Mouse (Mus musculus) MEL (cell line): Measurements from ENCODE around the gene Vac14. TPM values are rescaled to one million over a fixed set of nuclear protein-coding genes. Genes with fewer than 3 reads are reported as not detected.

Experiments used
- DNase-seq: peaks from one replicate; pipeline ENCODE4 v3.0.0; 2011; ENCODE audit warnings: low read depth, low spot score
- H3K27ac ChIP-seq: 2 replicates; pipeline ENCODE4 v1.5.1; 2012; ENCODE audit warnings: low read depth, mild to moderate bottlenecking, control low read depth, low read length, moderate library complexity; ENCODE audit not compliant: control insufficient read depth
- H3K27me3 ChIP-seq, 2 experiments: fragments of 150-350 bp in 1 of 2; sonication (generic) in 1 of 2; 2 replicates each; pipeline ENCODE4 v1.6.1; 2012; ENCODE audit warnings: low read length in 2 of 2, mild to moderate bottlenecking in 2 of 2, improper control_type of control experiment in 1 of 2, moderate library complexity in 1 of 2; ENCODE audit not compliant: insufficient read depth in 2 of 2, control insufficient read depth in 1 of 2
- H3K36me3 ChIP-seq, 2 experiments: 2 replicates each; pipeline ENCODE4 v1.6.1; 2012 to 2014; ENCODE audit warnings: low read length in 2 of 2, improper control_type of control experiment in 1 of 2, inconsistent platforms in 1 of 2, mild to moderate bottlenecking in 1 of 2; ENCODE audit not compliant: insufficient read depth in 2 of 2, control insufficient read depth in 1 of 2
- H3K4me1 ChIP-seq, 2 experiments: fragments of 150-350 bp in 1 of 2; sonication (generic) in 1 of 2; 2 replicates each; pipeline ENCODE4 v1.6.1; 2012; ENCODE audit warnings: low read length in 2 of 2, improper control_type of control experiment in 1 of 2, mild to moderate bottlenecking in 1 of 2; ENCODE audit not compliant: insufficient read depth in 2 of 2, control insufficient read depth in 1 of 2
- H3K4me3 ChIP-seq, 2 experiments: fragments of 150-350 bp in 1 of 2; sonication (generic) in 1 of 2; 2 replicates each; pipeline ENCODE4 v1.5.1; 2012; ENCODE audit warnings: low read depth in 2 of 2, low read length in 2 of 2, mild to moderate bottlenecking in 2 of 2, moderate library complexity in 2 of 2, control low read depth in 1 of 2, improper control_type of control experiment in 1 of 2; ENCODE audit not compliant: control insufficient read depth in 1 of 2, insufficient read depth in 1 of 2
- H3K79me2 ChIP-seq: 2 replicates; pipeline ENCODE4 v1.6.1; 2012; ENCODE audit warnings: mild to moderate bottlenecking, low read length, moderate library complexity; ENCODE audit not compliant: control insufficient read depth, poor library complexity, insufficient read depth
- H3K9ac ChIP-seq: 2 replicates; pipeline ENCODE4 v1.6.1; 2012; ENCODE audit warnings: low read depth, mild to moderate bottlenecking, control low read depth, low read length, moderate library complexity; ENCODE audit not compliant: control insufficient read depth, poor library complexity, severe bottlenecking
- H3K9me3 ChIP-seq: fragments of 150-350 bp; sonication (generic); replicated peaks from 2 replicates; pipeline ENCODE4 v1.6.1; 2012; ENCODE audit warnings: mild to moderate bottlenecking, low read length, improper control_type of control experiment, moderate library complexity; ENCODE audit not compliant: insufficient read depth
- BHLHE40 ChIP-seq: IDR thresholded peaks from 2 replicates; pipeline ENCODE4 v1.6.1; 2012; ENCODE audit warnings: low read depth, mild to moderate bottlenecking, inconsistent platforms, low read length, improper control_type of control experiment, borderline replicate concordance
- CHD1 ChIP-seq: IDR thresholded peaks from 2 replicates; pipeline ENCODE4 v1.6.1; 2012; ENCODE audit warnings: low read depth, mild to moderate bottlenecking, inconsistent platforms, low read length, improper control_type of control experiment
- CHD2 ChIP-seq: IDR thresholded peaks from 2 replicates; pipeline ENCODE4 v1.6.1; 2011; ENCODE audit warnings: low read length, improper control_type of control experiment
- CTCF ChIP-seq, 3 experiments: IDR thresholded peaks in 2 of 3; conservative IDR thresholded peaks in 1 of 3; 2 replicates each; pipeline ENCODE4 v1.5.1; 2011 to 2012; ENCODE audit warnings: low read length in 3 of 3, low read depth in 2 of 3, mild to moderate bottlenecking in 2 of 3, improper control_type of control experiment in 1 of 3, inconsistent platforms in 1 of 3, mixed read lengths in 1 of 3, moderate library complexity in 1 of 3; ENCODE audit not compliant: control insufficient read depth in 1 of 3, insufficient read depth in 1 of 3, poor library complexity in 1 of 3, severe bottlenecking in 1 of 3
- E2F4 ChIP-seq: IDR thresholded peaks from 2 replicates; pipeline ENCODE4 v1.6.1; 2011; ENCODE audit warnings: low read depth, low read length, improper control_type of control experiment, borderline replicate concordance
- ELF1 ChIP-seq: IDR thresholded peaks from 2 replicates; pipeline ENCODE4 v1.6.1; 2014; ENCODE audit warnings: low read depth, mild to moderate bottlenecking, inconsistent platforms, low read length, improper control_type of control experiment, moderate library complexity
- EP300 ChIP-seq, 2 experiments: IDR thresholded peaks; 2 replicates each; pipeline ENCODE4 v1.6.1; 2011; ENCODE audit warnings: improper control_type of control experiment in 2 of 2, low read length in 2 of 2, low read depth in 1 of 2, mild to moderate bottlenecking in 1 of 2
- ETS1 ChIP-seq: IDR thresholded peaks from 2 replicates; pipeline ENCODE4 v1.6.1; 2012; ENCODE audit warnings: low read depth, mild to moderate bottlenecking, inconsistent platforms, low read length, improper control_type of control experiment, moderate library complexity
- GABPA ChIP-seq: IDR thresholded peaks from 2 replicates; pipeline ENCODE4 v1.6.1; 2012; ENCODE audit warnings: low read depth, mild to moderate bottlenecking, inconsistent platforms, low read length, improper control_type of control experiment, moderate library complexity
- GATA1 ChIP-seq: IDR thresholded peaks from 2 replicates; pipeline ENCODE4 v1.6.1; 2011; ENCODE audit warnings: low read depth, low read length, improper control_type of control experiment
- HCFC1 ChIP-seq: IDR thresholded peaks from 2 replicates; pipeline ENCODE4 v1.6.1; 2012; ENCODE audit warnings: low read depth, mild to moderate bottlenecking, inconsistent platforms, low read length, improper control_type of control experiment, moderate library complexity
- JUND ChIP-seq: IDR thresholded peaks from 2 replicates; pipeline ENCODE4 v1.6.1; 2011; ENCODE audit warnings: low read depth, mild to moderate bottlenecking, improper control_type of control experiment, low read length
- KAT2A ChIP-seq: conservative IDR thresholded peaks from 2 replicates; pipeline ENCODE4 v1.6.1; 2012; ENCODE audit warnings: low read depth, low read length, improper control_type of control experiment, inconsistent platforms
- MAX ChIP-seq: IDR thresholded peaks from 2 replicates; pipeline ENCODE4 v1.6.1; 2011; ENCODE audit warnings: low read length, improper control_type of control experiment
- MAZ ChIP-seq: IDR thresholded peaks from 2 replicates; pipeline ENCODE4 v1.6.1; 2012; ENCODE audit warnings: low read depth, mild to moderate bottlenecking, inconsistent platforms, low read length, improper control_type of control experiment
- MEF2A ChIP-seq: IDR thresholded peaks from 2 replicates; pipeline ENCODE4 v1.6.1; 2014; ENCODE audit warnings: low read depth, mild to moderate bottlenecking, inconsistent platforms, low read length, improper control_type of control experiment; ENCODE audit not compliant: poor library complexity, insufficient replicate concordance, severe bottlenecking; ENCODE audit errors: extremely low read depth
- MXI1 ChIP-seq: IDR thresholded peaks from 2 replicates; pipeline ENCODE4 v1.6.1; 2011; ENCODE audit warnings: mild to moderate bottlenecking, low read depth, low read length, improper control_type of control experiment
- MYB ChIP-seq: IDR thresholded peaks from 2 replicates; pipeline ENCODE4 v1.6.1; 2011; ENCODE audit warnings: mild to moderate bottlenecking, low read depth, low read length, improper control_type of control experiment
- MYC ChIP-seq: IDR thresholded peaks from 2 replicates; pipeline ENCODE4 v1.6.1; 2011; ENCODE audit warnings: low read depth, mild to moderate bottlenecking, low read length, improper control_type of control experiment, moderate library complexity
- NELFE ChIP-seq: IDR thresholded peaks from 2 replicates; pipeline ENCODE4 v1.6.1; 2011; ENCODE audit warnings: low read depth, low read length, improper control_type of control experiment
- NRF1 ChIP-seq: IDR thresholded peaks from 2 replicates; pipeline ENCODE4 v1.6.1; 2014; ENCODE audit warnings: low read depth, mild to moderate bottlenecking, inconsistent platforms, low read length, improper control_type of control experiment, moderate library complexity; ENCODE audit not compliant: poor library complexity, insufficient read depth, severe bottlenecking
- POLR2AphosphoS2 ChIP-seq: IDR thresholded peaks from 2 replicates; pipeline ENCODE4 v1.6.1; 2011; ENCODE audit warnings: low read length, improper control_type of control experiment
- POLR2AphosphoS5 ChIP-seq: IDR thresholded peaks from 2 replicates; pipeline ENCODE4 v1.6.1; 2012; ENCODE audit warnings: low read depth, borderline replicate concordance, mild to moderate bottlenecking, inconsistent platforms, low read length, moderate library complexity, mixed read lengths
- RAD21 ChIP-seq: IDR thresholded peaks from 2 replicates; pipeline ENCODE4 v1.6.1; 2011; ENCODE audit warnings: mild to moderate bottlenecking, low read depth, low read length, improper control_type of control experiment
- RCOR1 ChIP-seq: IDR thresholded peaks from 2 replicates; pipeline ENCODE4 v1.6.1; 2012; ENCODE audit warnings: low read depth, mild to moderate bottlenecking, inconsistent platforms, low read length, improper control_type of control experiment
- SIN3A ChIP-seq: IDR thresholded peaks from 2 replicates; pipeline ENCODE4 v1.6.1; 2012; ENCODE audit warnings: low read length, improper control_type of control experiment, inconsistent platforms
- TBP ChIP-seq: IDR thresholded peaks from 2 replicates; pipeline ENCODE4 v1.8.0; 2011; ENCODE audit warnings: low read depth, low read length, improper control_type of control experiment
- TCF12 ChIP-seq: IDR thresholded peaks from 2 replicates; pipeline ENCODE4 v1.6.1; 2014; ENCODE audit warnings: low read depth, mild to moderate bottlenecking, inconsistent platforms, low read length, improper control_type of control experiment, moderate library complexity
- UBTF ChIP-seq: IDR thresholded peaks from 2 replicates; pipeline ENCODE4 v1.6.1; 2012; ENCODE audit warnings: low read depth, mild to moderate bottlenecking, inconsistent platforms, low read length, improper control_type of control experiment, moderate library complexity, borderline replicate concordance; ENCODE audit not compliant: insufficient read depth
- USF1 ChIP-seq: IDR thresholded peaks from 2 replicates; pipeline ENCODE4 v1.6.1; 2014; ENCODE audit warnings: low read depth, mild to moderate bottlenecking, inconsistent platforms, low read length, improper control_type of control experiment, moderate library complexity
- USF2 ChIP-seq, 2 experiments: IDR thresholded peaks; 2 replicates each; pipeline ENCODE4 v1.6.1; 2011 to 2012; ENCODE audit warnings: improper control_type of control experiment in 2 of 2, low read length in 2 of 2, borderline replicate concordance in 1 of 2, inconsistent platforms in 1 of 2, low read depth in 1 of 2, mild to moderate bottlenecking in 1 of 2; ENCODE audit not compliant: insufficient read depth in 1 of 2
- ZC3H11A ChIP-seq: IDR thresholded peaks from 2 replicates; pipeline ENCODE4 v1.6.1; 2012; ENCODE audit warnings: low read depth, mild to moderate bottlenecking, inconsistent platforms, low read length, improper control_type of control experiment
- ZKSCAN1 ChIP-seq: IDR thresholded peaks from 2 replicates; pipeline ENCODE4 v1.6.1; 2012; ENCODE audit warnings: low read depth, mild to moderate bottlenecking, inconsistent platforms, low read length, improper control_type of control experiment, moderate library complexity
- ZMIZ1 ChIP-seq: IDR thresholded peaks from 2 replicates; pipeline ENCODE4 v1.6.1; 2012; ENCODE audit warnings: low read depth, mild to moderate bottlenecking, inconsistent platforms, low read length, improper control_type of control experiment, moderate library complexity
- polyA plus RNA-seq, 2 experiments: library from polyadenylated mRNA; stranded (reverse) in 1 of 2; unstranded in 1 of 2; fragments of >175 nt in 1 of 2; fragments of >200 nt in 1 of 2; gene quantifications; 2 replicates each; pipeline versions ENCODE4 v1.2.1 to v1.2.4; 2012; ENCODE audit warnings: low replicate concordance in 2 of 2, low read depth in 1 of 2; ENCODE audit not compliant: insufficient read length in 2 of 2, insufficient read depth in 1 of 2, missing spikeins in 1 of 2
- total RNA-seq: library from RNA; depleted of rRNA; stranded (reverse); fragments of 300-350 nt; gene quantifications from 2 replicates; pipeline ENCODE4 v1.2.3, GENCODE M21; 2012

Gene Vac14
- total and polyA plus RNA-seq, 3 experiments, result 31.7 to 86.0 TPM; not detected in 1

DNA sequence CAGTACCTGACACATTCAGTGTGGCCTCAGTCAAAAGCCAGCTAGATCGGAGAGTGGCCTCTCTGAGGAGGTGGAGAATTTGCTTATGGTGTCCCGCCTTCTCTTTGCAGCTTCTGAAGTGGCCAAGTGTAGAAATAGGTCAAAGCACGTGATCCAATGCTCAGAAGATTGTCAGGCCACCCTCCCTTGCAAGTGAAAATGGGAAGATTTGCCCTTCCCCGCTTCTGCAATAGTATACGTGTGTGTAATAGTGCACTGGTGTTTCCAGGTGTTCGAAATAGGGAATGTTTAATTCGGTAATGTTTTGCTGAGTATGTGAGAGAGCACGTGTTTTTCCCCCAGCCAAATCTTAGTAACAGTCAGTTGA is 806 bp downstream of the Vac14 start:
- peak overlapping the region; percentile 75 to 84 for H3K4me3 ChIP-seq
- H3K36me3 ChIP-seq, result peaks cover 0 to 21% of the 10 kb centered on the region in 2 experiments; a peak in 3 of 4 replicates
- no peaks in the 10 kb centered on the region; a peak in 1 of 4 replicates for H3K27me3 ChIP-seq
- peaks cover 53% of the 10 kb centered on the region for H3K79me2 ChIP-seq
- H3K9ac ChIP-seq, result peak overlapping the region; percentile 79
- H3K9me3 ChIP-seq, result no peaks in the 10 kb centered on the region
- peak overlapping the region; percentile 36 for H3K27ac ChIP-seq
- H3K4me1 ChIP-seq, result peaks cover 0 to 22% of the 10 kb centered on the region in 2 experiments; a peak in 3 of 4 replicates
- TF ChIP-seq CTCF (IDR thresholded peaks at IDR 0.05 in 2 of 3, conservative IDR thresholded peaks at IDR 0.05 in 1 of 3; ENCODE audit: control insufficient read depth in 1 of 3, insufficient read depth in 1 of 3, low read depth in 2 of 3, low read length in 3 of 3, poor library complexity in 1 of 3, severe bottlenecking in 1 of 3) (no peak), SIN3A (no peak; the same call in 1 of the 2 replicates), JUND (no peak), MYB (no peak), BHLHE40 (peak; percentile 66; the same call in 1 of the 2 replicates), UBTF (no peak), EP300 (IDR thresholded peaks at IDR 0.05; ENCODE audit: low read depth in 1 of 2, low read length in 2 of 2) (no peak), POLR2AphosphoS5 (no peak), ZC3H11A (no peak), NELFE (no peak), MXI1 (peak; percentile 83; the same call in 1 of the 2 replicates), TCF12 (no peak), USF2 (IDR thresholded peaks at IDR 0.05; ENCODE audit: borderline replicate concordance in 1 of 2, insufficient read depth in 1 of 2, low read depth in 1 of 2, low read length in 2 of 2) (no peak), RAD21 (no peak), MEF2A (no peak), GATA1 (no peak), MAX (peak; percentile 91), ZKSCAN1 (no peak), MYC (peak; percentile 91), HCFC1 (no peak), USF1 (peak; percentile 84), CHD1 (no peak), ETS1 (no peak), E2F4 (no peak; the same call in 1 of the 2 replicates), GABPA (no peak), ZMIZ1 (no peak), KAT2A (no peak), CHD2 (no peak), ELF1 (no peak), MAZ (no peak), RCOR1 (no peak), POLR2AphosphoS2 (no peak), TBP (0 out of 2 replicates have a peak, but pooled peaks have one; percentile 13), NRF1 (no peak)
- peak; percentile 66 for DNase-seq
